Mouse (Mus musculus) liver, embryonic 14 days (tissue): ENCODE results near the gene Atxn10. TPM values are rescaled to one million over a fixed set of nuclear protein-coding genes. Genes with fewer than 3 reads are reported as not detected.

ENCODE experiments used
- polyA plus RNA-seq: library from polyadenylated mRNA; depleted of rRNA; stranded (reverse); fragments of >200 nt; gene quantifications from 2 replicates; pipeline ENCODE4 v1.2.3, GENCODE M21; 2012; rRNA removed

Atxn10 gene
- polyA plus RNA-seq, result 32.4 and 39.2 TPM in 2 replicates

GRCm38 (mm10) chr15:85335671-85336300, at the start of gene Atxn10:
Gene Atxn10 (plus strand): TSS chr15:85336245.

GRCm38 (mm10) chr15:85503127-85503526, 167.1 kb downstream of the Atxn10 start, which contains the start of gene 7530416G11Rik:
Gene 7530416G11Rik (minus strand): TSS chr15:85503227.

Other genes with a start within 250 kb of the Atxn10 start
- 0.24 and 0.65 TPM in 2 replicates for gene Smc1b, start 204.3 kb upstream of the Atxn10 start, polyA plus RNA-seq
- gene Ribc2, start 204.2 kb upstream of the Atxn10 start, polyA plus RNA-seq, result 0.02 TPM in 1 of 2 replicates, not detected in the other
- gene Fbln1, start 130.3 kb upstream of the Atxn10 start, polyA plus RNA-seq, result 4.6 and 5.3 TPM in 2 replicates
- gene 7530416G11Rik, start 167.0 kb downstream of the Atxn10 start, polyA plus RNA-seq, result not detected in 2 replicates
- 0.07 and 0.16 TPM in 2 replicates for gene Wnt7b, start 246.2 kb downstream of the Atxn10 start, polyA plus RNA-seq